8 mouse cellular contexts compared by ENCODE assay signal in the genomic region with DNA sequence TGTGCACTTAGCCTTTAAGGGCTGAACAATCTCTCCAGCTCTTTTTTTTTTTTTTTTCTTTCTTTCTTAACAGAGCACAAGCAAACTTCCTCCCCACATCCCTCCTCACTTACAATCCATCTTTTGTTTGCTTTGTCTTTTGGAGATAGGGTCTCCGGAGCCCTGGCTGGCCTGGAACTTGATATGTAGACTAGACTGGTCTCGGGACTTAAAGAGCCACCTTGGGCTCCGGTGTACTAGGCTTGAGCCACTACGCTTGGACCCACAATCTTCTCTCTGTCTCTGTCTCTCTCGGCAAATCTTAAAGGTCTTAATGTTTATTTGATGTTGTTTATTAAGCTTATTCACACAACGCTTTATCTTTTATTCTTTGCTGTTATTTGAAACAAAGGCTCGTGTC. TPM values are rescaled to one million over a fixed set of nuclear protein-coding genes. Genes with fewer than 3 reads are reported as not detected.
DNase-seq lines count a peak whose midpoint lies in the region; ATAC-seq and TF ChIP-seq lines count a peak whose summit lies in the region.

No protein-coding gene starts in this region.

- 8% methylated on average over 7 of the region's 7 CpGs for WGBS in hindbrain, embryonic 15.5 days
- WGBS in neural tube, embryonic 12.5 days = 3% methylated on average over 7 of the region's 7 CpGs
- WGBS in lung, postnatal 0 days = 7% methylated on average over 7 of the region's 7 CpGs

- TF ChIP-seq POLR2A in cortical plate, adult 2 months (IDR thresholded peaks at IDR 0.05; ENCODE audit: extremely low read depth, insufficient read depth, low read length) = no peak

- H3K9ac ChIP-seq in hindbrain, embryonic 15.5 days = 0 out of 2 replicates have a peak overlapping the region, but pooled peaks have one; percentile 16
- no peak overlapping the region for H3K9ac ChIP-seq in neural tube, embryonic 12.5 days
- no peak overlapping the region for H3K9ac ChIP-seq in lung, postnatal 0 days (replicated peaks; ENCODE audit: low read depth)

- H3K4me2 ChIP-seq in hindbrain, embryonic 15.5 days = peak overlapping the region; percentile 43
- H3K4me2 ChIP-seq in neural tube, embryonic 12.5 days (replicated peaks) = peak overlapping the region; percentile 44
- H3K4me2 ChIP-seq in lung, postnatal 0 days (replicated peaks; ENCODE audit: low read depth, low read length) = no peak overlapping the region

- H3K4me1 ChIP-seq in cortical plate, adult 2 months (ENCODE audit: control insufficient read depth, insufficient read depth, low read length) = no peaks in the 10 kb centered on the region
- H3K4me1 ChIP-seq in hindbrain, embryonic 15.5 days (replicated peaks) = 0 out of 2 replicates have a peak, but pooled peaks cover 3% of the 10 kb centered on the region
- H3K4me1 ChIP-seq in neural tube, embryonic 12.5 days = no peaks in the 10 kb centered on the region
- no peaks in the 10 kb centered on the region for H3K4me1 ChIP-seq in lung, postnatal 0 days (ENCODE audit: insufficient read depth, low read depth, low read length)

- intact Hi-C loops in left cerebral cortex, adult 2 months (cut with DNase I) = loop anchor here (10.0 kb wide), 1 partner anchor 1394 kb away; no protein-coding TSS in a partner anchor

- H3K9me3 ChIP-seq in hindbrain, embryonic 15.5 days = no peaks in the 10 kb centered on the region
- H3K9me3 ChIP-seq in neural tube, embryonic 12.5 days = no peaks in the 10 kb centered on the region
- H3K9me3 ChIP-seq in lung, postnatal 0 days (ENCODE audit: low read length) = no peaks in the 10 kb centered on the region

- no peak for TF ChIP-seq CTCF in left cerebral cortex, adult 2 months (IDR thresholded peaks at IDR 0.05)
- no peak for TF ChIP-seq CTCF in cortical plate, adult 2 months (IDR thresholded peaks at IDR 0.05; ENCODE audit: extremely low read depth, insufficient read depth, low read length)
- no peak for TF ChIP-seq CTCF in lung, postnatal 0 days (IDR thresholded peaks at IDR 0.05)

- no peaks in the 10 kb centered on the region for H3K36me3 ChIP-seq in hindbrain, embryonic 15.5 days
- H3K36me3 ChIP-seq in neural tube, embryonic 12.5 days = no peaks in the 10 kb centered on the region
- no peaks in the 10 kb centered on the region for H3K36me3 ChIP-seq in lung, postnatal 0 days (ENCODE audit: insufficient read depth, low read length)

- TF ChIP-seq EP300 in lung, postnatal 0 days (IDR thresholded peaks at IDR 0.05) = no peak

- DNase-seq in left cerebral cortex, adult 2 months (ENCODE audit: extremely low spot score in 1 of 2, low spot score in 2 of 2) = no peak
- DNase-seq in left cerebral cortex, adult 8-10 months (ENCODE audit: low spot score in 2 of 2) = no peak
- no peak for DNase-seq in right cerebral cortex, postnatal 4 days
- no peak for DNase-seq in lung, postnatal 0 days (ENCODE audit: low spot score)
- no peak for DNase-seq in layer of hippocampus, adult 8-10 months (ENCODE audit: low spot score in 2 of 2)

- no peak overlapping the region for H3K27ac ChIP-seq in left cerebral cortex, adult 2 months
- H3K27ac ChIP-seq in cortical plate, adult 2 months (ENCODE audit: insufficient read depth, low read length) = no peak overlapping the region
- no peak overlapping the region for H3K27ac ChIP-seq in hindbrain, embryonic 15.5 days (replicated peaks)
- no peak overlapping the region for H3K27ac ChIP-seq in neural tube, embryonic 12.5 days
- H3K27ac ChIP-seq in lung, postnatal 0 days (ENCODE audit: low read length) = no peak overlapping the region

- peaks cover 40% of the 10 kb centered on the region for H3K27me3 ChIP-seq in hindbrain, embryonic 15.5 days
- peaks cover 4% of the 10 kb centered on the region for H3K27me3 ChIP-seq in neural tube, embryonic 12.5 days (replicated peaks)
- no peaks in the 10 kb centered on the region for H3K27me3 ChIP-seq in lung, postnatal 0 days (replicated peaks; ENCODE audit: insufficient read depth, low read length)

- ATAC-seq in hindbrain, embryonic 15.5 days (ENCODE audit: low FRiP score, low read depth) = no peak
- ATAC-seq in neural tube, embryonic 12.5 days (ENCODE audit: low FRiP score, low read depth) = no peak
- no peak for ATAC-seq in lung, postnatal 0 days

- H3K4me3 ChIP-seq in left cerebral cortex, adult 2 months = peak overlapping the region; percentile 11; the same call in 1 of the 2 replicates
- 0 out of 2 replicates have a peak overlapping the region, but pooled peaks have one; percentile 25 for H3K4me3 ChIP-seq in cortical plate, adult 2 months (ENCODE audit: insufficient read depth, low read length)
- peak overlapping the region; percentile 27 for H3K4me3 ChIP-seq in hindbrain, embryonic 15.5 days
- peak overlapping the region; percentile 22; the same call in 1 of the 2 replicates for H3K4me3 ChIP-seq in neural tube, embryonic 12.5 days
- H3K4me3 ChIP-seq in lung, postnatal 0 days (ENCODE audit: low read depth, low read length) = no peak overlapping the region

RNA-seq across cellular contexts. Expression of a gene that starts 34.2 kb away (rescaled TPM):
- total RNA-seq in left cerebral cortex, adult 2 months (2021) = 1 to 10 TPM; 3.8 to 3.9 TPM
- total RNA-seq in left cerebral cortex, adult 8-10 months (2022) = 1 to 10 TPM; 2.4 to 4.1 (median 3.3) TPM
- polyA plus RNA-seq in cortical plate, adult 2 months (2012; rRNA removed) = 2.2 and 2.3 TPM in 2 replicates
- polyA plus RNA-seq in hindbrain, embryonic 15.5 days (2015; fragmentation: Nextera tagmentation; extraction: Ambion mirVana) = 11.7 and 12.3 TPM in 2 replicates
- polyA plus RNA-seq in neural tube, embryonic 12.5 days (2016; fragmentation: Nextera tagmentation; extraction: Ambion mirVana) = 19.1 and 19.4 TPM in 2 replicates
- 2.5 and 3.4 TPM in 2 replicates for polyA plus RNA-seq in lung, postnatal 0 days (2015; fragmentation: Nextera tagmentation; extraction: Ambion mirVana)
- total RNA-seq in layer of hippocampus, adult 8-10 months (2022) = 1 to 10 TPM; 1.9 to 4.5 (median 2.9) TPM
